Mouse (Mus musculus): ENCODE data around the gene Inafm2. TPM values are rescaled to one million over a fixed set of nuclear protein-coding genes. Genes with fewer than 3 reads are reported as not detected.

Inafm2 gene
- total RNA-seq, 2 experiments from 2014 or later: 64.8 to 66.9 TPM

DNA sequence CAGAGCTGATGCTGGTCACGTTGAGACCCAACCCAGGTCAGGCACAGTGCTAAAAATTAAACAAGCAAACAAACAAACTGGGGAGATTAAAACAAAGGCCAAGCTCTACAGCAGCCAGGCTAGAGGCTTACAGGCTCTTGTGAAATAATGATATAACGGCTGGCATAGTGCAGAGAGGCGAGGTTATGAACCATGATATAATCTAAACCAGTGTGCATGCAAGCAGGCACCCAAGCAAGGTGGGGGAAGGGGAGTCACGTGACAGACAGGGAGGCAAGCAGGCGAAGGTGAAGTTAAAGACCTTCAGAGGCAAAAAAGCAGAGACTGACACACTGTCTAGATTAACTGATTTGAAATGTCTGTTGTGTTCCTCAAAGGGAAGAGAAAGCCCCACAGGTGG lies 37.5 kb downstream of the Inafm2 start:
- DNase-seq: no peak

DNA sequence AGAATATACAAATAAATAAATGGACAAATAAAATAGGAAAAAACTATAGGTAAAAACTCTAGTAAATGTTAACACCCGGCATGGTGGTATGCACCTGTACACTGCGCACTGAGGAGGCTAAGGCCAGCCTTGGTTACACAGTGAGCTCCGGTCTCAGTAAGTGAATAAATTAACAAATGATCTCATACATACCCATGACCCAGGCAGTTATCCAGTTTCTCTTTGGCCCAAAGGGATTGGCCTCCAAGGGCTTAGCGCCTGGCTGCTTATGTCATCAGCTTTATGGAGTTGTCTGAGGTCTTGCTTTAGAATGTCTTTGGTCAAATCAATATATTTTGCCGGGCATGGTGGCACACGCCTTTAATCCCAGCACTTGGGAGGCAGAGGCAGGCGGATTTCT lies 38.1 kb downstream of the Inafm2 start:
- no peak for DNase-seq

DNA sequence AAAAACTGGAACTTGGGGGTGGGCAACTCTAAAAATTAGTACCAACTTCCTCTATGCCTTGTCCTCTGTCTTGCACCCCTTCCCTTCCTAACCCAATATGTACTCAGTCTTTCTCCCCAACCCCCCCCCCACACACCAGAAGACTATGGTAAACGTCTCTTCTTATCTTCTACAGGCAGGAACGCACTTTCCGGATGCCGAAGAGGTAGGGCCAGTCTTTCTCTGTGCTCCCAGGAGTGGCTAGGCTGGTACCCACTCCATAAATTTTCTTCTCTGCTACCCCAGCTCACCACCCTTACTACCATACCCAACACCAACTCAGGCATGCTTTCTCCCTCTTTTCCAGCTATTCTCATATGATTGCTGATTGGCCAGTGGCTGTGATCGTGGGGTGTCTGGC lies 41.0 kb downstream of the Inafm2 start:
- DNase-seq: no peak

GRCm38 (mm10) chr2:118789501-118789900 lies 43.9 kb downstream of the Inafm2 start:
- peak; percentile 55 to 68 for DNase-seq

GRCm38 (mm10) chr2:118790221-118790550 lies 44.6 kb downstream of the Inafm2 start:
- DNase-seq: no peak

GRCm38 (mm10) chr2:118790551-118791525 lies 45.3 kb downstream of the Inafm2 start:
- DNase-seq: peak; percentile 50 to 57

DNA sequence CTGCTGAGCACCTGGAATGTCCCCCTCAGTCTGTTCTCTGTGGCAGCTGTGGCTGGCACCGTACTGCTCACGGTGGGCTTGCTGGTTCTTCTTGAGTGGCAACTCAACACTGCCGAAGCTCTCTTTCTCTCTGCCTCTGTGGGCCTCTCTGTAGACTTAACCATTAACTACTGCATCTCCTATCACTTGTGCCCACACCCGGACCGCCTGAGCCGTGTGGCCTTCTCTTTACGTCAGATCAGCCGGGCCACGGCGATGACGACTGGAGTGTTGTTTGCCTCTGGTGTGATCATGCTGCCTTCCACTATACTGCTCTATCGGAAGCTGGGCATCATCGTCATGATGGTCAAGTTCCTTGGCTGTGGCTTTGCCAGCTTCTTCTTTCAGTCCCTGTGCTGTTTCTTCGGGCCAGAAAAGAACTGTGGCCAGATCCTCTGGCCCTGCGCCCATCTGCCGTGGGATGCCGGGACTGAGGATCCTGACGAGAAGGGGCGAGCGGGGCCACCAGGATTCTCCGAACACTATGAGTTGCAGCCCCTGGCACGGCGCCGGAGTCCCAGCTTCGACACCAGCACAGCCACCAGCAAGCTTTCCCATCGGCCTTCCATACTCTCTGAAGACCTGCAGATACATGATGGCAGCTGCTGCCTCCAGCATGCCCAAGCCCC lies 46.2 kb downstream of the Inafm2 start:
- DNase-seq: no peak

DNA sequence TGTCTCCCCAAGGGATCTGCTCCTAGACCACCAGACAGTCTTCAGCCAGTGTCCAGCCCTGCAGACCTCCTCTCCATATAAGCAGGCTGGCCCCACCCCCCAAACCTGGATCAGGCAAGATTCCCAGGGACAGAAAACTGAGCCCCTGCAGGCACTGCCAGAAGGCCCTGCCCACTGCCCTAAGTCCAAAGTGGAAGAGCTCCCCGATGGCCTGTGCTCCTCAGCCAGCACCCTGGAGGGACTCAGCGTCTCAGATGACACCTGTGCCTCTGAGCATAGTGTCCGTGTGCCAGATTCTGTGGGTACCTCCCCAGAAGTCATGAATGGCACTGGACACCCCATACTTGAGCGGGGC lies 46.7 kb downstream of the Inafm2 start:
- no peak for DNase-seq

DNA sequence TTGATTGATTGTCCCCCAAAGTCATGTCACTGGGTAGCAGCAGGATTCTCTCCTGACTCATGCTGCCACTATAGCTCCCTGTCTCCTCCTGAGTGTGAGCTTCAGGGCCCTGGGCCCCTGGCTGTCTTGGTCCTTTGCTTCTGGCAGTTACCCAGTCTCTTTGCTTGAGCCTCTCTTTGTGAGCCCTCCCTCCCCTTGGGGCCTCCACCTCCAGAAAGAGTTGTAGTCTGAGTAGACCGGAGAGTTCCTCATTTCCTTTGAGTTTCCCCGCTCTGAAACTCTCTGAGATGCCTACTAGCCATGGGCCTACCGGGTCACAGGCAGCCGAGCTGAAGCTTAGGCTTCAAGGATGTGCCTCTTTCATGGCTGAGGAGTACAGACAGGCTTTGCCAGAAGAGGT lies 48.1 kb downstream of the Inafm2 start:
- no peak for DNase-seq

Other genes starting within 250 kb of the Inafm2 start
- gene Bmf, start 196.1 kb upstream of the Inafm2 start, total RNA-seq (2021): 1 to 10 TPM; 1.9 to 3.8 TPM
- gene Bub1b, start 147.5 kb upstream of the Inafm2 start, total RNA-seq (2021): 1 to 10 TPM; 1.5 to 3.2 TPM
- gene Pak6, start 82.5 kb upstream of the Inafm2 start, total RNA-seq (2021): 10 to 100 TPM; 50.0 to 55.4 TPM
- 10 to 100 TPM; 14.6 to 16.9 TPM for gene Ankrd63, start 41.8 kb upstream of the Inafm2 start, total RNA-seq (2021)
- gene Plcb2, start 17.3 kb upstream of the Inafm2 start, total RNA-seq (2021): 1 to 10 TPM; 2.3 to 2.5 TPM
- gene Ccdc9b, start 16.9 kb downstream of the Inafm2 start, total RNA-seq (2021): 1 to 10 TPM; 6.4 to 6.5 TPM
- not detected for gene Phgr1, start 27.0 kb downstream of the Inafm2 start, total RNA-seq (2021)
- 100 to 1,000 TPM; 267 to 273 TPM for gene Disp2, start 34.0 kb downstream of the Inafm2 start, total RNA-seq (2021)
- gene Knstrn, start 68.2 kb downstream of the Inafm2 start, total RNA-seq (2021): 1 to 10 TPM; 1.5 to 2.2 TPM
- 100 to 1,000 TPM in 1 of 2 experiments, 10 to 100 TPM in 1; 99.8 to 106 TPM for gene Ivd, start 116.2 kb downstream of the Inafm2 start, total RNA-seq (2021)
- 10 to 100 TPM; 51.3 to 55.6 TPM for gene Bahd1, start 154.6 kb downstream of the Inafm2 start, total RNA-seq (2021)
- gene Chst14, start 180.7 kb downstream of the Inafm2 start, total RNA-seq (2021): 1 to 10 TPM; 2.7 to 2.9 TPM

Data from layer of hippocampus, postnatal 36 days (tissue).